Mouse (Mus musculus): ENCODE results near the gene Rab17. TPM values are rescaled to one million over a fixed set of nuclear protein-coding genes. Genes with fewer than 3 reads are reported as not detected.

The Rab17 gene
- polyA plus RNA-seq, 1 experiment from 2014 or later: 3.8 TPM

- no peak overlapping the region; the same call in none of the 2 replicates for H3K27ac ChIP-seq
- H3K4me2 ChIP-seq: no peak overlapping the region
These were observed 11.3 kb upstream of the Rab17 start for GRCm38 (mm10) chr1:90980638-90981330.

GRCm38 (mm10) chr1:90975960-90976359, 6.5 kb upstream of the Rab17 start:
- Histone ChIP-seq H3K9ac (no peak overlapping the region), H3K27me3 (no peaks in the 10 kb centered on the region), H3K36me3 (no peaks in the 10 kb centered on the region), H3K4me3 (no peak overlapping the region), H3K27ac (no peak overlapping the region), H3K4me2 (no peak overlapping the region), H3K4me1 (peaks cover 11% of the 10 kb centered on the region), H3K9me3 (no peaks in the 10 kb centered on the region)
- WGBS: 93% methylated on average over 4 of the region's 4 CpGs
- no peak for ATAC-seq (ENCODE audit: borderline replicate concordance, extremely low read depth, low FRiP score, low TSS enrichment)

More at GRCm38 (mm10) chr1:90980638-90981330, 11.3 kb upstream of the Rab17 start:
- H3K9me3 ChIP-seq: no peaks in the 10 kb centered on the region
- H3K4me1 ChIP-seq: peaks cover 3% of the 10 kb centered on the region; the same call in 1 of the 2 replicates
- peak; percentile 79 for ATAC-seq (ENCODE audit: borderline replicate concordance, extremely low read depth, low FRiP score, low TSS enrichment)
- no peaks in the 10 kb centered on the region for H3K36me3 ChIP-seq
- H3K4me3 ChIP-seq: no peak overlapping the region
- no peak overlapping the region for H3K9ac ChIP-seq
- WGBS: 45% methylated on average over 10 of the region's 10 CpGs
- H3K27me3 ChIP-seq: no peaks in the 10 kb centered on the region

GRCm38 (mm10) chr1:90974906-90975649, 5.6 kb upstream of the Rab17 start:
- 32% methylated on average over 12 of the region's 12 CpGs for WGBS

GRCm38 (mm10) chr1:90973574-90973911, 4.1 kb upstream of the Rab17 start:
- H3K4me1 ChIP-seq: peaks cover 24% of the 10 kb centered on the region
- H3K27ac ChIP-seq: no peak overlapping the region
- ATAC-seq (ENCODE audit: borderline replicate concordance, extremely low read depth, low FRiP score, low TSS enrichment): no peak
- no peak overlapping the region for H3K4me2 ChIP-seq
- 74% methylated on average over 2 of the region's 2 CpGs for WGBS
- H3K4me3 ChIP-seq: no peak overlapping the region
- no peaks in the 10 kb centered on the region for H3K36me3 ChIP-seq
- H3K9ac ChIP-seq: no peak overlapping the region
- H3K27me3 ChIP-seq: no peaks in the 10 kb centered on the region
- H3K9me3 ChIP-seq: no peaks in the 10 kb centered on the region

More at GRCm38 (mm10) chr1:90974906-90975649, 5.6 kb upstream of the Rab17 start:
- Histone ChIP-seq H3K27ac (no peak overlapping the region), H3K4me3 (no peak overlapping the region), H3K27me3 (no peaks in the 10 kb centered on the region), H3K9ac (no peak overlapping the region), H3K4me2 (no peak overlapping the region), H3K36me3 (no peaks in the 10 kb centered on the region), H3K9me3 (no peaks in the 10 kb centered on the region), H3K4me1 (peaks cover 12% of the 10 kb centered on the region)
- ATAC-seq (ENCODE audit: borderline replicate concordance, extremely low read depth, low FRiP score, low TSS enrichment): no peak

GRCm38 (mm10) chr1:90972911-90973573, 3.6 kb upstream of the Rab17 start:
- H3K4me3 ChIP-seq: no peak overlapping the region
- no peaks in the 10 kb centered on the region for H3K36me3 ChIP-seq
- ATAC-seq (ENCODE audit: borderline replicate concordance, extremely low read depth, low FRiP score, low TSS enrichment): peak; percentile 77
- no peak overlapping the region for H3K9ac ChIP-seq
- peaks cover 29% of the 10 kb centered on the region for H3K4me1 ChIP-seq
- H3K4me2 ChIP-seq: no peak overlapping the region
- WGBS: 20% methylated on average over 9 of the region's 9 CpGs
- H3K27ac ChIP-seq: no peak overlapping the region
- no peaks in the 10 kb centered on the region for H3K27me3 ChIP-seq
- H3K9me3 ChIP-seq: no peaks in the 10 kb centered on the region

- Histone ChIP-seq H3K9me3 (no peaks in the 10 kb centered on the region), H3K27me3 (no peaks in the 10 kb centered on the region), H3K4me2 (peak overlapping the region; percentile 42; the same call in 1 of the 2 replicates), H3K36me3 (no peaks in the 10 kb centered on the region), H3K4me3 (no peak overlapping the region), H3K27ac (peak overlapping the region; percentile 74; the same call in 1 of the 2 replicates), H3K4me1 (peaks cover 33% of the 10 kb centered on the region), H3K9ac (no peak overlapping the region)
- no peak for ATAC-seq (ENCODE audit: borderline replicate concordance, extremely low read depth, low FRiP score, low TSS enrichment)
- 63% methylated on average over 10 of the region's 10 CpGs for WGBS
These were observed 475 bp upstream of the Rab17 start for GRCm38 (mm10) chr1:90969881-90970390.

- Histone ChIP-seq H3K4me3 (no peak overlapping the region), H3K9ac (no peak overlapping the region)
- WGBS: 58% methylated on average over 4 of the region's 4 CpGs
These were observed 812 bp downstream of the Rab17 start for GRCm38 (mm10) chr1:90968649-90969048.

GRCm38 (mm10) chr1:90967583-90967982, 1.9 kb downstream of the Rab17 start:
- Histone ChIP-seq H3K4me1 (peaks cover 36% of the 10 kb centered on the region), H3K9me3 (no peaks in the 10 kb centered on the region), H3K27ac (no peak overlapping the region), H3K4me2 (no peak overlapping the region), H3K4me3 (no peak overlapping the region), H3K9ac (no peak overlapping the region), H3K36me3 (no peaks in the 10 kb centered on the region), H3K27me3 (no peaks in the 10 kb centered on the region)
- no peak for ATAC-seq (ENCODE audit: borderline replicate concordance, extremely low read depth, low FRiP score, low TSS enrichment)
- WGBS: 53% methylated on average over 7 of the region's 7 CpGs

More at GRCm38 (mm10) chr1:90968649-90969048, 812 bp downstream of the Rab17 start:
- Histone ChIP-seq H3K27ac (peak overlapping the region; percentile 74; the same call in 1 of the 2 replicates), H3K9me3 (no peaks in the 10 kb centered on the region), H3K4me1 (peaks cover 34% of the 10 kb centered on the region), H3K36me3 (no peaks in the 10 kb centered on the region), H3K4me2 (peak overlapping the region; percentile 42; the same call in 1 of the 2 replicates), H3K27me3 (no peaks in the 10 kb centered on the region)
- ATAC-seq (ENCODE audit: borderline replicate concordance, extremely low read depth, low FRiP score, low TSS enrichment): no peak

GRCm38 (mm10) chr1:90962994-90963393, 6.5 kb downstream of the Rab17 start:
- Histone ChIP-seq H3K9ac (no peak overlapping the region), H3K27ac (peak overlapping the region; percentile 25), H3K4me2 (no peak overlapping the region), H3K9me3 (no peaks in the 10 kb centered on the region), H3K4me3 (no peak overlapping the region), H3K4me1 (peaks cover 18% of the 10 kb centered on the region), H3K27me3 (peaks cover 6% of the 10 kb centered on the region; the same call in 1 of the 2 replicates), H3K36me3 (no peaks in the 10 kb centered on the region)
- peak; percentile 75 for ATAC-seq (ENCODE audit: borderline replicate concordance, extremely low read depth, low FRiP score, low TSS enrichment)
- 3% methylated on average over 3 of the region's 3 CpGs for WGBS

- ATAC-seq (ENCODE audit: borderline replicate concordance, extremely low read depth, low FRiP score, low TSS enrichment): no peak
- no peak overlapping the region for H3K9ac ChIP-seq
- WGBS: 30% methylated on average over 4 of the region's 4 CpGs
- no peaks in the 10 kb centered on the region for H3K36me3 ChIP-seq
- H3K4me2 ChIP-seq: no peak overlapping the region
- peaks cover 14% of the 10 kb centered on the region for H3K4me1 ChIP-seq
- H3K9me3 ChIP-seq: no peaks in the 10 kb centered on the region
- no peak overlapping the region for H3K4me3 ChIP-seq
- peaks cover 6% of the 10 kb centered on the region; the same call in 1 of the 2 replicates for H3K27me3 ChIP-seq
- H3K27ac ChIP-seq: peak overlapping the region; percentile 25; the same call in 1 of the 2 replicates
These were observed 6.9 kb downstream of the Rab17 start for GRCm38 (mm10) chr1:90962526-90962925.

- Histone ChIP-seq H3K27ac (no peak overlapping the region), H3K36me3 (no peaks in the 10 kb centered on the region), H3K9ac (no peak overlapping the region), H3K9me3 (no peaks in the 10 kb centered on the region), H3K4me3 (no peak overlapping the region), H3K4me2 (no peak overlapping the region), H3K27me3 (peaks cover 6% of the 10 kb centered on the region; the same call in 1 of the 2 replicates), H3K4me1 (peaks cover 4% of the 10 kb centered on the region)
- WGBS: 31% methylated on average over 7 of the region's 7 CpGs
- ATAC-seq (ENCODE audit: borderline replicate concordance, extremely low read depth, low FRiP score, low TSS enrichment): peak; percentile 53; the same call in 1 of the 2 replicates
These were observed 13.0 kb downstream of the Rab17 start for GRCm38 (mm10) chr1:90956245-90957096.

Data from lung, embryonic 15.5 days (tissue).